In genomic region chr6:30471706-30472105, GRCm38 (mm10) we compare ENCODE assay signal across 22 mouse cellular contexts. TPM values are rescaled to one million over a fixed set of nuclear protein-coding genes. Genes with fewer than 3 reads are reported as not detected.
"Had no signal": no experiment of that assay in that cellular context is flagged by ENCODE, and none has a peak within 500 bp of the region (broad histone marks: within the 10 kb centered on the region; RNA-seq: fewer than 3 reads in every experiment).

No protein-coding gene starts in this region.

- DNase-seq: kidney, adult 2 months; kidney, postnatal 25 days; layer of hippocampus, postnatal 36 days; liver, postnatal 0 days; lung, embryonic 14.5 days; right cerebral cortex, adult 18-20 months; right cerebral cortex, postnatal 14 days; right cerebral cortex, postnatal 4 days; thymus, postnatal 25 days had no signal

- ATAC-seq: intestine, embryonic 16.5 days; liver, postnatal 0 days; lung, postnatal 0 days; midbrain, embryonic 15.5 days had no signal

- H3K4me2 ChIP-seq: limb, embryonic 15.5 days; liver, embryonic 11.5 days; lung, embryonic 14.5 days; midbrain, embryonic 12.5 days; midbrain, embryonic 15.5 days; stomach, embryonic 15.5 days had no signal

- H3K9me3 ChIP-seq: limb, embryonic 15.5 days; midbrain, embryonic 12.5 days; midbrain, embryonic 15.5 days; stomach, embryonic 15.5 days had no signal

- H3K27me3 ChIP-seq: limb, embryonic 15.5 days; midbrain, embryonic 12.5 days; midbrain, embryonic 15.5 days; stomach, embryonic 15.5 days had no signal

- H3K27ac ChIP-seq: kidney, postnatal 0 days; layer of hippocampus, adult 2 months; left cerebral cortex, adult 2 months; limb, embryonic 15.5 days; liver, embryonic 14.5 days; macrophage; midbrain, embryonic 12.5 days; midbrain, embryonic 15.5 days; stomach, embryonic 15.5 days had no signal

- H3K4me3 ChIP-seq: layer of hippocampus, adult 2 months; left cerebral cortex, adult 2 months; limb, embryonic 15.5 days; midbrain, embryonic 12.5 days; midbrain, embryonic 15.5 days; stomach, embryonic 15.5 days had no signal

- H3K9ac ChIP-seq: limb, embryonic 15.5 days; liver, embryonic 14.5 days; liver, postnatal 0 days; lung, embryonic 14.5 days; midbrain, embryonic 12.5 days; midbrain, embryonic 15.5 days; stomach, embryonic 15.5 days had no signal

- H3K36me3 ChIP-seq: limb, embryonic 15.5 days; midbrain, embryonic 12.5 days; midbrain, embryonic 15.5 days; stomach, embryonic 15.5 days had no signal

RNA-seq across cellular contexts. Expression of gene Ssmem1, which starts 37.9 kb away (rescaled TPM):
- polyA plus RNA-seq: intestine, embryonic 16.5 days; large intestine, adult 2 months; liver, embryonic 11.5 days; liver, postnatal 0 days; lung, postnatal 0 days; macrophage; stomach, embryonic 15.5 days had no signal
